Mouse (Mus musculus) heart, adult 2 months (tissue): ENCODE data around the gene Mis12.

Experiments used
- CTCF ChIP-seq: fragments of 200-600 bp; IDR thresholded peaks from 2 replicates; pipeline ENCODE4 v1.8.1; 2022; ENCODE audit warnings: antibody characterized with exemption, mild to moderate bottlenecking, moderate library complexity
- EP300 ChIP-seq: fragments of 200-500 bp; IDR thresholded peaks from 2 replicates; pipeline ENCODE4 v1.6.1; 2011; ENCODE audit warnings: low read depth, low read length, control low read depth; ENCODE audit not compliant: insufficient read depth
- POLR2A ChIP-seq: fragments of 200-500 bp; IDR thresholded peaks from 2 replicates; pipeline ENCODE4 v1.6.1; 2011; ENCODE audit warnings: mild to moderate bottlenecking, low read depth, low read length, control low read depth; ENCODE audit not compliant: insufficient read depth

DNA sequence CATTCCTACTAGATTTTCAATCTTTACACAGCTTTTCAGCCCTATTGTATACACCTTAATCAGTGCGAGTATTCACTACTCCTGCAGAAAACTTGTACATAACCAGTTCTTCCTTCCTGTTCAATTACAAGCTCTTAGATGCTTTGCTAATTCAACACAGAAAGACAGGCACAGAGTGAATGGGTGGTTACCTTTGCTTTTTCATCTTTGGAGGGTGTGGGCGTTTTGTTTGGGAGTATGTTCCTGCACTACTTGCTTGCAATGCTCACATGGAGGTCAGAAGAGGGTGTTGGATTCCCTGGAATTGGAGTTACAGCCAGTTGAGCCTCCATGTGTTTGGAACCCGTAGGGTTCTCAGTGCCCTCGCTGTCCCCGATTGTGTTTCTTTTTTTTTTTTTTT, 14.4 kb upstream of the Mis12 start:
- no peak for TF ChIP-seq CTCF
- no peak for TF ChIP-seq POLR2A
- TF ChIP-seq EP300, result no peak
